Mouse (Mus musculus) limb, embryonic 15.5 days (tissue): ENCODE data around the gene Dcaf6. TPM values are rescaled to one million over a fixed set of nuclear protein-coding genes. Genes with fewer than 3 reads are reported as not detected.

ENCODE experiments used
- ATAC-seq: fragments of 200-750 bp; cut with Nextera tagmentation; 2 replicates; pipeline ENCODE4 v1.8.0; 2017; ENCODE audit warnings: low read depth, moderate TSS enrichment; ENCODE audit not compliant: insufficient number of reproducible peaks, low FRiP score, low TSS enrichment
- H3K27ac ChIP-seq: fragments of 300-500 bp; sonication (generic); 2 replicates; pipeline ENCODE4 v1.5.1; 2015; ENCODE audit warnings: moderate library complexity, mild to moderate bottlenecking, inconsistent platforms
- H3K27me3 ChIP-seq: fragments of 300-500 bp; sonication (generic); 2 replicates; pipeline ENCODE4 v1.6.1; 2015; ENCODE audit warnings: inconsistent platforms
- H3K36me3 ChIP-seq: fragments of 300-500 bp; sonication (generic); 2 replicates; pipeline ENCODE4 v1.6.1; 2015; ENCODE audit warnings: inconsistent platforms
- H3K4me1 ChIP-seq: fragments of 300-500 bp; sonication (generic); 2 replicates; pipeline ENCODE4 v1.6.1; 2015; ENCODE audit warnings: inconsistent platforms
- H3K4me2 ChIP-seq: fragments of 300-500 bp; sonication (generic); 2 replicates; pipeline ENCODE4 v1.6.1; 2015; ENCODE audit warnings: mild to moderate bottlenecking, inconsistent platforms
- H3K4me3 ChIP-seq: fragments of 300-500 bp; sonication (generic); 2 replicates; pipeline ENCODE4 v1.5.1; 2015; ENCODE audit warnings: mild to moderate bottlenecking, inconsistent platforms
- H3K9ac ChIP-seq: fragments of 300-500 bp; sonication (generic); 2 replicates; pipeline ENCODE4 v1.6.1; 2015; ENCODE audit warnings: inconsistent platforms
- H3K9me3 ChIP-seq: fragments of 300-500 bp; sonication (generic); 2 replicates; pipeline ENCODE4 v1.6.1; 2016; ENCODE audit warnings: inconsistent platforms
- WGBS: fragments of 180-500 bp; shearing (Covaris S2); methylation state at CpG from one replicate; pipeline ENCODE4 v1.1.7; 2015; 5-methylcytosine and 5-hydroxymethylcytosine counted together
- polyA plus RNA-seq: library from polyadenylated mRNA; unstranded; fragments of >200 nt; fragmentation: Nextera tagmentation; extraction: Ambion mirVana; gene quantifications from 2 replicates; pipeline ENCODE4 v1.2.1, GENCODE M21; 2015

The Dcaf6 gene
- polyA plus RNA-seq, 1 experiment from 2014 or later, result 18.8 TPM

DNA sequence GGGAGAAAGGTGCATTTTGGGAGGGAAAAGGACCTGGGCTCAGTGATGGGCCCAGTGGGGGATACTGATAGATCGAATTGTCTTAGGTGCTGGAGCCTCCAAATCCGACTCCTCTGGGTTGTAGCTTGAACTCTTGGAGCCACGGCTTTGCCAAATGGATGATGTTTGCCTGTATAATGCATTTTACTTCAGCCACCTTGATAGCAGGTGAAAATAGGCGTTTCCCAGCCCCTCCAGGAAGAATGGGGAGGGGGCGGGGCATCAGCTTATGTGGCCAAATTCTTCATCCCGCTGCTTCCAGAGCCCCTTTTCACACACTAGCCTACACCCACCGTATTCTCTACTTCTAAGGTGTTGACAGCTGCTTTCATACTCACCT lies 177.3 kb downstream of the Dcaf6 start:
- WGBS, result 13% methylated on average over 7 of the region's 7 CpGs
- Histone ChIP-seq H3K4me1 (peaks cover 23% of the 10 kb centered on the region; the same call in 1 of the 2 replicates), H3K27me3 (no peaks in the 10 kb centered on the region), H3K27ac (no peak overlapping the region), H3K36me3 (no peaks in the 10 kb centered on the region), H3K9me3 (no peaks in the 10 kb centered on the region), H3K9ac (no peak overlapping the region), H3K4me2 (peak overlapping the region; percentile 91), H3K4me3 (peak overlapping the region; percentile 73)
- ATAC-seq, result no peak

GRCm38 (mm10) chr1:165282222-165282966 lies 177.9 kb downstream of the Dcaf6 start:
- Histone ChIP-seq H3K36me3 (no peaks in the 10 kb centered on the region), H3K9me3 (no peaks in the 10 kb centered on the region), H3K4me1 (peaks cover 23% of the 10 kb centered on the region; the same call in 1 of the 2 replicates), H3K27ac (peak overlapping the region; percentile 90), H3K27me3 (no peaks in the 10 kb centered on the region), H3K9ac (peak overlapping the region; percentile 76), H3K4me3 (peak overlapping the region; percentile 73), H3K4me2 (peak overlapping the region; percentile 91)
- peak; percentile 31 for ATAC-seq
- 2% methylated on average over 34 of the region's 35 CpGs for WGBS

DNA sequence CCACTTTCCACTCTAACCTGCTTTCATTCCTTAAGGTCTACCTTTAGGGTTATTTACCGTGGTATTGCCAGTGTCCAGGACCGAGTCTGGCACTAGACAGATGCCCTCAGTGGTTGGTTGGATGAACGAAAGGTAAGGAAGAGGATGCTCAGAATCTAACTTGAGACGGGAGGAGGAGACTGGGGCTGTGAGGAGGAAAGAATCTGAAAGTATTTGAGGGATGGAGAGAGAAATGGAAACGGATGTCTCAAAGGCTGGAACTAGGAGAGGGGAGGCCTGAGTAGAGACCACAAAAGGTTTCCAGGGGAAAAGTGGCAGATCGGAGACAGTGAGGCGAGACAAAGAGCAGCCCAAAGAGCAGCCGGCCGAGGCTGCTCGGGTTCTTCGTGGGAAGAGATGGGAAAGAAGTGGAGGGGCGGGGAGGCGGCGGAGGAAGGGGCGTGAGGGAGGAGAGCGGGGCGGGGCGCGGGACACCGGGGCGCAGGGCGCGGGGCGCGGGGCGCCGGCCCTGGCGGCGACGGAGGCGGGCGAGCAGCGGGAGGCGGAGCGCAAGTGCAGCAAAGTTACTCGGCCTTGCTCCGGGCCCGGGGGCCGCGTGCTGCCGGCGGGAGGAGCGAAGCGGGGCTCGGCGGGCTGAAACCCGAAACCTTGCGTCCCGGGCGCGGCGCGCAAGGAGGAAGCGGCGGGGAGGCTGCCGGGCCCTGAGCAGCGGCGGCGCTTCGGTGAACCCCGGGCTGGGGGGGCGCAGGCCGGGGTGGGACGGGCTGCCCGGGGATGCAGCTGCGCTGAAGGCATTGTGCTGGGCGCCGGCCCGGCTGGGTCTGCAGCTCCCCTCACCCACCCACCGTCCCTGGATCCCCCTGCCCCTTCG lies 178.7 kb downstream of the Dcaf6 start:
- peaks cover 23% of the 10 kb centered on the region; the same call in 1 of the 2 replicates for H3K4me1 ChIP-seq
- peak overlapping the region; percentile 90 for H3K27ac ChIP-seq
- no peaks in the 10 kb centered on the region for H3K9me3 ChIP-seq
- peak; percentile 87 for ATAC-seq
- peak overlapping the region; percentile 91 for H3K4me2 ChIP-seq
- H3K9ac ChIP-seq, result peak overlapping the region; percentile 76
- H3K27me3 ChIP-seq, result no peaks in the 10 kb centered on the region
- H3K36me3 ChIP-seq, result no peaks in the 10 kb centered on the region
- whole genome bisulfite sequencing, result under 1% methylated on average over 61 of the region's 71 CpGs
- H3K4me3 ChIP-seq, result peak overlapping the region; percentile 73

GRCm38 (mm10) chr1:165280741-165281140 lies 179.5 kb downstream of the Dcaf6 start:
- 28% methylated on average over 10 of the region's 10 CpGs for WGBS
- Histone ChIP-seq H3K27me3 (no peaks in the 10 kb centered on the region), H3K9me3 (no peaks in the 10 kb centered on the region), H3K9ac (no peak overlapping the region), H3K4me3 (peak overlapping the region; percentile 73), H3K36me3 (no peaks in the 10 kb centered on the region), H3K4me2 (peak overlapping the region; percentile 91), H3K4me1 (peaks cover 23% of the 10 kb centered on the region; the same call in 1 of the 2 replicates), H3K27ac (no peak overlapping the region)
- ATAC-seq, result no peak

Other genes starting within 250 kb of the Dcaf6 start
- 93.2 and 95.3 TPM in 2 replicates for gene Tiprl, start 223.5 kb downstream of the Dcaf6 start, polyA plus RNA-seq
- gene Gpr161, start 164.7 kb downstream of the Dcaf6 start, polyA plus RNA-seq, result 0.94 and 1.3 TPM in 2 replicates
- gene Mpc2, start 162 bp upstream of the Dcaf6 start, polyA plus RNA-seq, result 135 and 146 TPM in 2 replicates
- 0.13 TPM in 1 of 2 replicates, not detected in the other for gene Adcy10, start 24.7 kb upstream of the Dcaf6 start, polyA plus RNA-seq
- 165 and 169 TPM in 2 replicates for gene Mpzl1, start 174.1 kb upstream of the Dcaf6 start, polyA plus RNA-seq
- gene Rcsd1, start 249.3 kb upstream of the Dcaf6 start, polyA plus RNA-seq, result 17.5 and 23.5 TPM in 2 replicates